Mouse (Mus musculus) inflammation-experienced regulatory T-cells, adult 16 weeks (primary cell): ENCODE measurements around the gene Raver2. TPM values are rescaled to one million over a fixed set of nuclear protein-coding genes. Genes with fewer than 3 reads are reported as not detected.

Experiments
- polyA plus RNA-seq: library from polyadenylated mRNA; unstranded; fragments of 100-300 nt; shearing (Covaris generic); gene quantifications from one replicate; pipeline ENCODE4 v1.2.1, GENCODE M21; 2017

The Raver2 gene
- 1.6 TPM for polyA plus RNA-seq

DNA sequence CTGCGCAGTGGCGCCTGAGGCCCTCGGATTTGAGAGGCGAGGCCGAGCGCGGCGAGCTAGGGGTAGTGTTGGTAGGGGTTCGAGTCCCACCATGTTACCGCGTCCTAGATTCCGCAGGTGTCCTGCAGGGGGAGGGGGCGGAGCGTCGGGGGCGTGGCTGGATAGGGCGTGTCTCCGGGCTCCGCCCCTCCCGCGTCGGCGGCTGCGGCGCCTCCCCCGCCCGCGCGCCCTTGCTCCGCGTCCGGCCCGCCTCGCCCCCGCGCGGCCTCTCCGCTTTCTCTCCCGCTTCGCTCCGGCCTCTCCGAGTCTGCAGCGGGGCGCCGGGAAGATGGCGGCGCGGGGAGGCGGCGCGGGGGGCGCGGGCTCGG, at the start of gene Raver2:
TSS of gene Raver2 (plus strand) at position 198 of the 368 bp plus-strand sequence.

DNA sequence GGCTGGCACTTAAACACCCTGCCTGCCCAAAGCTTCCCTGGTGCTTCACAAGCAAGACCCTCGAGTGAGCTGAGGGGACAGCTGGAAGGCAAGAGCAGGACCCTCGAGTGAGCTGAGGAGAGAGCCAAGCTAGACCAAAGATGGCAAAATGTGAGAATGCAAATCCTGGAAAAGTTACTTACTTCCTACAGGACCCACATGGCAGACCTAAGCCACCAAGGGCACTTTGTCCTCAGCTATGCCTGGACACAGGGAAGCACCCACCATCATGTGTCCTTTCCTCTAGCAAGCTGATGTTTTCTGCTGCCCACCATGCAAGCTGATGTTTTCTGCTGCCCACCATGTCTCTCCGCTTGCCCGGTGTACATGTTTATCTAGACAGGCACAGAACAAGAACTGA, 48.2 kb upstream of the Raver2 start, which contains the start of gene Gm10577:
TSS of gene Gm10577 (minus strand) at position 101 of the 400 bp plus-strand sequence.

Other genes with a start within 250 kb of the Raver2 start
- not detected for gene Gm10577, start 48.3 kb upstream of the Raver2 start, polyA plus RNA-seq
- gene Jak1, start 196.3 kb downstream of the Raver2 start, polyA plus RNA-seq = 593 TPM